Mouse (Mus musculus) left cerebral cortex, postnatal 14 days (tissue): Measurements from ENCODE around the gene Hs1bp3. TPM values are rescaled to one million over a fixed set of nuclear protein-coding genes. Genes with fewer than 3 reads are reported as not detected.
A peak's percentile ranks its signal among the peaks of the same experiment; 100 is the strongest.

Experiments used
- DNase-seq, 2 experiments: peaks; one replicate each; pipeline ENCODE4 v3.0.0; 2021 to 2022; ENCODE audit warnings: low spot score in 2 of 2, mixed read lengths in 1 of 2
- intact Hi-C: fragments of 180-260 bp; cut with DNase I; formaldehyde crosslinking; loops from one replicate; pipeline ENCODE4 v1.15.1; 2025
- long read RNA-seq, 2 experiments: library from polyadenylated mRNA; stranded (forward); transcript quantifications; one replicate each; pipeline ENCODE4 v2.0.0; 2021
- total RNA-seq, 2 experiments: library from RNA; stranded (reverse); gene quantifications; 2 replicates each; pipeline ENCODE4 v1.2.3; 2021

The Hs1bp3 gene
- total RNA-seq: 10 to 100 TPM; 10.6 to 11.0 TPM
- long read RNA-seq, experiment 1, partial matches to known transcripts: 0 of 6 reads
- long read RNA-seq, experiment 1, other reads (novel, unspliced or antisense): 2 of 6 reads
- long read RNA-seq, experiment 2, transcript Hs1bp3-201 (7 exons, 2,959 nt): major isoform, 5 of 7 reads
- long read RNA-seq, experiment 2, partial matches to known transcripts: 1 of 7 reads
- long read RNA-seq, experiment 2, other reads (novel, unspliced or antisense): 1 of 7 reads

DNA sequence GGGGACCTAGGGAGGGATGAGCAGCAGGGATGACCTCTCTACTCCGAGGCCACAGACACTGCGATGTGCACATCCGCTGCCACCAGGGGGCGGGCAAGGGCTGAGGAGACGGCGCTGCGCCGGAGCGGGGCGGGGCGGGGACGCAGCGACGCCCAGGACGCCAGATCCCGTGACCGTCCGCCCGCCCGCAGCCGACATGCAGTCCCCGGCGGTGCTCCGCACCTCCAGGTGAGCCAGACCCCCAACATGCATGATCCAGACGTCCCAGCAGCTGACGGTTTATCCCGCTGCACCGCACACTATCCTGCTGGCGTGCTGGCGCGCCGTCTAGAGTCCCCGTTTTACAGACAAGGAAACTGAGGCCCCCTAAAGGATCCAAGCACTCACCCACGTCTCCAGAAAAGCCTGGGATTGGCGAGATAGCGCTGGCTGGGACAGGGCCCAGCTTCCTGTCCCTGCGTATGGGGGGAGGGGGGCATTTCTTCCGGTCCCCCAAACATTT is at the start of gene Hs1bp3:
TSS of gene Hs1bp3 (plus strand) at position 163 of the 502 bp plus-strand sequence.
- peak; percentile 82 to 87 for DNase-seq
- intact Hi-C loops: no loop called here

DNA sequence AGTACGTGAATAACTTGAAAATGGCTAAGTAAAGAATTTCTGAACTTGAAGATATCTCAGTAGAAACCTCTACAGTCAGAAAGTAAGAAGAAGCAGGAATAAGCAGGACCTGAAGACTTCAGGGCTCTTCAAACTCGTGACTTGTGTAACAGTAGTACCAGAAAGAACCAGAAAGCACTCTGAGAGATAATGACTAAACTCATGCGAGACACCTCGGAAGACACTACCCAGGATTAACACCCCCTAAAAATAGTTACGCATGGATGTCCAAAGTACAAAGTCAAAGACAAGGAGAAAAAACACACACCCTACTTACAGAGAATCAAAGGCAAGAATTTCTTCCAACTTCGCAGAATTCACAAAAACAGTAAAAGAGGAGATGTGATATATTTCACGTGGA is 46.9 kb upstream of the Hs1bp3 start:
- intact Hi-C loops: no loop called here
- DNase-seq: no peak

DNA sequence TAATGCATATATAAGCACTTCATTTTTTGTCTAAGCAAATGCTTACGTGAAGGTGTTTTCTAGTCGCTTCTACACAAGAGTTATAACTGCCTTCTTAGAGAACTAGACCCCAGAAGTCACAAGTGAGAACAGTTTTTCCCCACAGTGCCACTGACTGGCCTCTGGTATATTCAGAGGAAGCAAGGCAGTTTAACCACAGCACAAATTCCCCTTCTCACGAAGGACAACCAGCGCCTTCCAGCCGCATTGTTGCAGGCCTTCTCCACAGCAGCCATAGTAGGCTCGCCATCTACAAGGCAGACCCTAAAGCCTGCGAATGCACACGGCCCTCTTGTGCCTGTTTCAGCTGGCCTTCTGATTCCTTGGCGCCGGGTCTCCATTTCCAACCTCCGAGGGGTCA is 43.6 kb upstream of the Hs1bp3 start:
- intact Hi-C loops: no loop called here
- no peak for DNase-seq

DNA sequence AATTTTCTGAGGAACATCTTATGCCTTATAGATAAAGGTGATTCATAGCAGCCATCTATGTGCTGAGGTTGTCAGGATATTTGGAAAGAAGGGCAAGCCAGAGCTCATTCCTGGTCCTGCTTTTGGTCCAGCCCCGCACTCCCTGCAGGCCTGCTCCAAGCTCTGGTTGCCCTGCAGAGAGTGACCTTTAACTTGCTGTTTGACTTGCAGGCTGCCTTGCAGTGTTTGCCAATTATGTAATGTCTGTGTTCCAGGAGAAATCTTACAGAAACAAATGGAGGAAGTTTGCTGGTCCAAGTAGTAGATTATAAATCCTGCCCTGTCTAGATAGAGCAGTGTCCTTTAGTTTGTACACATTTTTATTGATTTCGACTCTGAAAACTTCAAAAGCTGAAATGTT is 41.8 kb upstream of the Hs1bp3 start:
- intact Hi-C loops: no loop called here
- no peak for DNase-seq

DNA sequence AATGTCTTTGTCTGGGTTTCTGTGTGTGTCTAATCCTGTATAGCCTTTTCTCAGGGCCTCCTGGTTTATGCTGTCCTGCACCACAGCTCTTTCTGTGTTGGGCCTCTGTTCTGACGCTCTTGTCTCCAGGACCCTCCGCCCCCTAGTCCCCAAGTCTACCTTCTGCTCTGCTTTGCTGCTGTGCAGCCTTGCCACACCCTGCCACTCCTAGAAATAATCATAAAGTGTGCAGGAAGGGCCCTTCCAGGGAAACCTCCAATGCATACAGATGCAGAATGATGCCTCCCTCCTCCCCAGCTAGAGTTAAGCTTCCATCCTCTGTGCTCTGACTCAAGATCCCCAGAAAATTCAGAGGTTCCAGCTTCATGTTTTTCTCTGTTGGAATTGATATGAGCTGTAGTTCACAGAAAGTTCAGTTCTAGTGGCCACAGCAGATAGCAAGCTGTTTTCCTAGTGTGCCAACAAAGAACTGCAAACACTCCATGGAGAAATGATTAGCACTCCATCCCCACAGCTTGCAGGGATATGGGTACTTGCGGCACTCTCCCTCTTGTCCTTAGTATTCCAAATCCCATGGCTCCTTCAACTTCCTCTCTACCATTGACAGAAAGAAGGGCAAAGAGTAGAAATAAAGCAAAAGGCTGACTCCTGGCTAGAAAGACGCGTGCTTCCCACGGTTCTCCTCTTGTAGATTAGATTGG is 39.6 kb upstream of the Hs1bp3 start:
- no peak for DNase-seq
- intact Hi-C loops: no loop called here

DNA sequence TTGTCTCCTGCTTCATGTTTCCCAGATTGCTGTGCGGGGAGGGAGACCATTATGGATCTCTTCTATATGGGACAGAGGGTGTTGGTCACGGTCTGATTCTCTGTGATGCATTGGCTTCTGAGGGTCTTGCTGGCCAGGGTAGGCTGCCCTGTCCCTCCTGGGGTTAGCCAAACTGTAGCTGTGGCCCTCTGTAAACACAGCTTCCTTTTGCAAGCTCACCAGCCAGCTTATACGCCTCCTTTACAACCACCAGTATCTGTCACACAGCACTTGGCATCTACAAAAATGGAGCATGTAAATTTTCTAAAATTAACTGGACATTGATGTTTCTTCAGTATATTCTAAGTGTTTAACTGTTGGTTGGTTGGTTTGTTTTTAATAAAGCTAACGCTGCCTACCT is 37.8 kb upstream of the Hs1bp3 start:
- intact Hi-C loops: no loop called here
- no peak for DNase-seq

DNA sequence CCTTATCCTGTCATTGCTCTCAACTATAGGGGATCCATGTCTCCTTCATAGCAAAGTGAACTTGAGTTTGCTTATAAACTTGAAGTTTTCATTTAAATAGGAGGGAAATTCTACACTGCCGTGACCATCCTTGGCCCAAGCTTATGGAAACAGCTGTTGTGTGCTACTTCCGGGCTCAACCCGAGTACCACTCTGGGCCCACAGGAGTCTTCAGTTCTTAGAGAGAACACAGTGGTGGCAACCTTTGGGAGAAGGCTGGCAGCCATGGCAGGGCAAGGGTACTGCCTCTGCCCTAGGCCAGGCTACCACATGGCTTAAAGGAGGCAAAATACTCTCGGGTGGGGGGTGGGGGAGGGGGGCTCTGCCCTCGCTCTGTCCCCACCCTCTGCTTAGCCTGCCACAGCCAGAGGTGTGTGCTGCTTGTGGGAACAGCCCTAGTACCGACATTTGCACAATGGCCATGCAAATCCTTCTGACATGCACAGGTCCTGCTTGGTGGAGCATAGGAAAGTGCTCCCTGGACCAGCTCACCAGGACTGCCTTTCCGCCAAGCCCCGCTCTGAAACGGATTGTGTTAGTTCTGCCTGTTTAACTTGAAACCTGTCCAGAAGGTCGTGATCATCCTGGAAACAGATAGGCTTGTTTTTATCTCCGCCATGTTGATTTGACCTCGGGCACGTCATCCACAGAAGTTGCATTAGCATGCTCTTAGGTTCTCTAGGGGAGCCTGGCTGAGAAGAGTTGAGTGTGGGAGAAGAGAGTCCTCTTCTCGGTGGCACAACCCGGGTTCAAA is 31.8 kb upstream of the Hs1bp3 start:
- intact Hi-C loops: no loop called here
- no peak for DNase-seq

DNA sequence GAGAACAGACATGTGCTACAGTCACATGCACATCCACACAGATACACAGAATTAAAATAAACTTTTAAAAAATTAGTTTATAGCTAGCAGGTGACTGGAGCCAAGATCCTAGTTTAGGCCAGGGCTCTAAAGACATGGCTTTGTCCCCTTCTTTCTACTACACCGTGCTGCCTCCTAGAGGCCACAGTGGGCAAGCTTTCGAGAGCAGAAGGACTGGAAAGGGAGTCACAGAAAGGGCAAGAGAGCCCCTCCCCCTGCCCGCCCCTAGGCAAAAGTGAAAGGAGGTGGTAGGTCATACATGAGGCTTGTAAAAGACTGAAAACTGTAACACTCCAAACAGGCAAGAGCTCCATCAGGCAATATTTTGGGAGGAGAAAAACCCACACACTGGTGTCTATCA is 25.3 kb upstream of the Hs1bp3 start:
- intact Hi-C loops: no loop called here

DNA sequence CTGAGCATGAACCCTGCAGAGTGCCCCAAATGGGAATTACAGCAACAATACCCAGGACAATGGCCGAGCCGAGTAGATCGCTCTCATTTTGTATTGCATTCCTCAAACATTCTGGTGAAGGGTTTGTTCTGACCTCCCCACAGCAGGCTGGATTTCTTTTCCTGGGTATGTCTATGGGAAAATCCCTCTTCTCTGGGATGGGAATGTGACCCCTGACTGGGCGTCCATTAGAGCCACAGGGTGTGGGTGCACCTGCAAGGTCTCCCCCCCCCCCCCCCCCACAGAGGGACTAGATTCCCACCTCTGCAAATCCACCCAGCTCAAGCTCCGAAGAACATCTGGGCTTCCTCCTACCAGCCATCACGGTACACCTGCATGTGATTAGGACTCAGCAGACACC is 24.1 kb upstream of the Hs1bp3 start:
- intact Hi-C loops: no loop called here
- no peak for DNase-seq

More for the DNA sequence above, 25.3 kb upstream of the Hs1bp3 start:
- DNase-seq: no peak

DNA sequence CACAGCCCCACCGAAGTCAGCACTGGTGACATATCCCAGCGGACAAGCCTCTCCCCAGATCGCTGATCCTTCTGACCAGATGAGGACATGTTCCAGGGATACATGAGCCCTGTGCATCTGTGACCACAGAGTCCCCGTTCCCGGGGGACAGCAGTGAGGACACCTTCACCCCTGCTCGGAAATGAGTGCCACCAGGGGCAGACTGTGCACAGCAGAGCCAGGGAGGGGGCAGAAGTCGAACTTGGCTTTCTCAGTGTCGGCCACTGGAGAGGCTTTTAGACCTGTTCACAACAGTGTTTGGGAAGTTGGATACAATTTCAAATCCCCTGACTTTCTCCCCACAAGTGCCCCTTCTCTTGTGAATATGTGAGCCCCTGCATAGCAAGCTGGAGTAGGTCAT is 23.7 kb upstream of the Hs1bp3 start:
- DNase-seq: no peak
- intact Hi-C loops: no loop called here

DNA sequence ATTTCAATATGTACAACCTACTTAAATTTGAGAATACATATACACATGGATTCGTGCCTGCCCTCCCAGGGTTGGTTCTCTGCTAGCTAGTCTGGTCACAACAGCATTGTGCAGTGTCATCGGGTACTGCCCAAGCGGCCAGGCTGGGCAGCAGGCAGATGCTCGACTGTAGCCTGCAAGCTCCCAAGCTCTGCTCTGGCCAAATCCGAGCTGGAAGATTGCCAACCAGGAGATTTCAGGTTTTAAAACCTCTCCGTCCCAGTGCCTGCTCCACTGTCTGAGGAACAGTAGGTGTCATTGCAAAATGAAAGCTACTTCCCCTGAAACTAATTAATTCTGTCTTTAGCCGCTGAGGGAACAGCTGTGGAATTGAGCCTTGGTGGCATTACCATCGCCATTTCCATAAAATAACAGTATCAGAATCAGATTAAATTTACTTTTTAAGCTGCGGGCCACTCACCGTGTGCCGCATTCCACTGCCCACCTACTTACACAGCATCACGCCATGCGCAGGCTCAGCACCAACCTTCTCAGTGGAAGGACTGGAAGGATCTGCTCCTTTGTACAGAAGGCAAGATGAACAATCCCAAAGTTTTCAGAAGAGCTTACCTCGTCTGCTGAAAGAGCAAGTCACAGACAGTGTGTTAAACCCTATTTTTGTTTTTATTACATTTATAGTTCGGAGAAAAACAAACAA is 21.9 kb upstream of the Hs1bp3 start:
- intact Hi-C loops: no loop called here
- DNase-seq: no peak

DNA sequence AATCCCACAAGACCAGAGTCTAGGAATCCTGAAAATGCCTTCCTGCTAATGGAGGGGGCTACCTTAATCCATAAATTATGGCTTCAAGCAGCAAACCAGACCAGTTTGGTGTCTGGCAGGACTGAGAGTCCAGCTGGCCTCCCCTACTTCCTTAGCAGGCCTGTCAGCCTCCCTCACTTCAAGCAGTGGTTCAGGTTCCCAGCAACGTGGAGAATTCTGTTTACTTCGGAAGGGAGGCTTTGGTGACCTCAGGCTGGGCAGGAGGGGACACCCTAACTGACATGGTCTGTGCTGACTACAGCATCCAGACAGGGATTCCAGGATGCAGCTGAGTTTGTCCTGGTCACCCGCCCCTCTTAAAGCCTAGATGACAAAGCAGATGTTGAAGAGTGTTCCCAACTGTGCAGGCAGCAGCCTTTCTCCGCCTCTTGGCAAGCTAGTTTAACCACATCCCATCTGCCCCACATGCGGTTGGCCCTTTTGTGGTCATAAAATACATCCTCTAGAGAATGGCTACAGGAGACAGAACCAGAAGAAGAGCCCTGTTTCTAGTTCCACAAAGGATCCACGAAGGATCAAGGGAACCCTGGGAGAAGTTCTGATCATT is 17.8 kb upstream of the Hs1bp3 start:
- intact Hi-C loops: no loop called here
- no peak for DNase-seq

DNA sequence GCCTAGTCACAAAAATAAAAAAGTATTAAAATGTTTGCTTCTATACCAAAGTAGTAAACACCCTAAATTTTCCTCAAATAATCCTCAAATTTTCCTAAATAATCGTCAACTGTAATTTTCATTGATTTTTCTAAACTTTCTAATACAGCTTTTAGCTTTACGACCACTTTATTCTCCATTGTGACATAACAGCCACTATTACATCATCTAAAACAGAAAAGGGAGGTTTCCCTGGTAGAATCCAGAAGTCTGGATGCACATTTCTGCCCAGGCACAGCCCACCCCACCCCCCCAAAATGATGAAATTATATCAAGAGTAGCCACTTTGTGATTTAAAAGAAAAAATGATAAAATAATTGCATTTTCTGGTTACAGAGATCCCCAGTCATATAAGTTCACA is 17.1 kb upstream of the Hs1bp3 start:
- intact Hi-C loops: no loop called here

DNA sequence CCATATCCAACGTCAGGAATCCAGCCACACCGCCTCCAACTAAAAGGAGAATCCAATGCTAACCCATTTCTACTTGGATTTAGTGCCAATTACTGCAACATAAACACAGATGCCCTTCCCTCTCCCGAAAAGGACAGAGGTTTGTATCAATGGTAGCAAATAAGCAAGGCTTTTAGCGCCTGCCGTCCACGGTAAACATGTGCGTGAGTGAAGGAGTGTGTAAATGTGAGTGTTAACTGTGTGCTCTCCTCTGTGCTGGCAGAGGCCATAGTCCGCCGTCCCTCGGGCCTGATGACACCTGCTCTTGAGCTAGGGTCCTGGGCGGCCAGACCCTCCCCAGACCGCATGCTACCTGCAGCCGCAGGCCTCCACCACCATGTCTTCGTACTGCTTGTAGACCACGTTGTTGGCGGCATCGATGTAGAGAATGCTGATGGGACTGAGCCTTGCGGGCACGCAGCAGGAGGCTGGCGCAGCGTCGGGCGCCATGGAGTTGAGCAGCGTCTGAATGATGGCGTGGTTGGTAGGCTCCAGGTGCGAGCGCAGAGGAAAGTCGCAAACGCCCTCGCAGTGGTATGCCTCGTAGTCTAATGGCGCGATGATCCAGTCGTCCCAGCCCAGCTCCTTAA is 15.5 kb upstream of the Hs1bp3 start:
- intact Hi-C loops: no loop called here
- DNase-seq: no peak

More for the DNA sequence above, 17.1 kb upstream of the Hs1bp3 start:
- no peak for DNase-seq

DNA sequence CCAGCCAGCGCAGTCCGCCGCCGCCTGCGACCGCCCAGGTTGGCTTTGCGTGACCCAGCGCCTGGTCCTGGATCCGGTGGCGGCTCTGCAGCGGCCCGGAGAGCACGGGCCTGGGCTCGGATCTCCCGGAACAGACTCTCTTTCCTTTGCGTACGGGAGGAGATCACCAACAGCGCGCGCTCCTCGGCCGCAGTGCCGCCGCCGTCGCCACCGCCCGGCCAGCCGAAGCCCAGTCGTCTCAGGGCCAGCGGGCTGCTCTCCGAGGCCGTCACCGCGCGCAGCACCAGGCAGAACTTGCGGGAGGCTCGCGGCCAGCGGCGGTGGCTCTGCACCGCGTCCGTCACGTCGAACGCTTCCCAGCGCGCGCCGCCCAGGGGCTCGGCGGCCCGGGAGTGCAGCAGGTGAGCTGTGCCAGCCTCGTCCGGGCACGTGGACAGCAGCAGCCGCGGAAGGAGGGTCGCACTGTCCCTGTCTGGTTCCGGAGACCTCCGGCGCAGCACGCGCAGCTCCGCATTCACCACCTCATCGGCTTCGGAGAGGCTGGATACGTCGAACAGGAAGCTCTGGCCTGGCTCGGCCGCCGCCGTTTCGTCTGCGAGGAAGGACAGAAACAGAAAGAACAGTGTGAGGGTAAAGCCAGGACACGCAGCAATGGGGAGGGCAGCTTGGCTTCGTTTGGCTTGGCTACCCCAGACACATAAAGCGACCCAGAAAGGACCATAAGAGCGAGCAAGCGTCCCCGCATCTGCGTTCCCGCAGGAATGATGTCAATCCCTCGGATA is 14.7 kb upstream of the Hs1bp3 start:
- intact Hi-C loops: no loop called here
- DNase-seq: no peak

DNA sequence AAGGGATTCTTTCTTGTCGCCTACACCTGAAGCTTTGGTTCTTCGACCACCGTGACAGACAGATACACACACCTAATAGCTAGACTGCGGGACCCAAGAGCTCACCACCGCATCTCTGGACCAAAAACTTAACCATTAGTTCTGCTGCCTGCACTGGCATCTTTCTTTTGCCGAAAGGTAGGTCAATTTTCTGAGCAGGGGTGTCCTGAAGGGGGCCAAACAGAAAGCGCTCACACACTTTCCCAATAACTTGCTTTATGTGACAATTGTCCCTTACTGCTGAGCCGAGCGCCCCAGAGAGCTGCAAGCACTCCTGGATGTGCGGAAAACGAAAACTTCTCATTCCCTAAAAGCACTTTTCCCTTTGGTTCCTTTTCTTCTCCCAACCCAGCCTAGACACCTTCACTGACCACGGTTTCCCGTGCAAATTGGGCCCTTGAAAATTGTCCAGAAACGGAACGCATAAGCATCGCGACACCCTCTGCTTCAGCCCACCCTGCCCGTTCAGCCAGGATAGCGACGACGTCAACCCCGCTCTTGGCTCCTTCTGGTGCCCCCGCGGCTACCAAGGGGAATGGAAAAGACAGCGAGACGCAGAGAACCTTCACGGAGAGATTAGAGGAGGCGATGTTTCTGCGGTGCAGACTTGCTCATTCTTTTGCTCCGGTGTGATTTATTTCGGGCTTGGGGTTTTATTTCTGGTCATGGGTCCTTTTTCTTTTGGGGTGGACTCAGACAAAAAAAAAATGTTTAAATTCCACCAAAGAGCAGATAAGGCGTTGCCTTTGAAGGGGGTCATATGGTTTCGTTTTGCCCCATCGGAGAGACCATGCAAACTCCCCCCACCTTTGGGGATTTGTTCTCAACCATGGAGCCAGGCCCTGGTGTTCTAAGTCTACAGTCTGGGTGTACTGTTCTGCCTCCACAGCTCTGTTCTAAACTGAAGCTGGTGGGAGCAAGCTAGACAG is 13.8 kb upstream of the Hs1bp3 start:
- DNase-seq: no peak
- intact Hi-C loops: loop anchor here (5.0 kb wide), 1 partner anchor 92 kb away; the partner anchor contains the start of gene Ldah

DNA sequence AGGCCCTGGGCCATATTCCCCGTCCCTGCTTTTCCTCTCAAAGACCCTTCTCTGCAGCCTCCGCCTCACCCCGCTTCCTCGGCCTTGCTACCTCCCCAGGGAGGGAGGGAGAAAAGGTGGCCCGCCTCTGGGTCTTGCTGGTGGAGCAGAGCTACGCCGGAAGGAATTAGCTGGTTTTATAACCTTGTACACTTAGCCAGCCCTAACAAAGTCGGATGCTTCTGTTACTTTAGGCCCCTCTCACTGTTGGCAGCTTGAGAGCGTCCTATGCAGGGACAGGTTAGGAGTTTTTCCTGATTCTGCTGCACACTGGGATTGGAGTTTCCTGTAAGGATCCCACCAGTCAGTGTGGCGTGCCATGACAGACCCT is 13.1 kb upstream of the Hs1bp3 start:
- intact Hi-C loops: loop anchor here (5.0 kb wide), 1 partner anchor 93 kb away; the partner anchor contains the start of gene Ldah

More for the DNA sequence above, 13.1 kb upstream of the Hs1bp3 start:
- DNase-seq: no peak
